Mouse (Mus musculus) retina, adult 2 months (tissue): ENCODE data around the gene D1Ertd622e.

Experiments
- DNase-seq: peaks from one replicate; pipeline ENCODE4 v3.0.0-alpha.2; 2012; ENCODE audit warnings: low read depth, low spot score

D1Ertd622e gene

GRCm38 (mm10) chr1:97580270-97580669 lies 81.6 kb downstream of the D1Ertd622e start:
- DNase-seq, result no peak

GRCm38 (mm10) chr1:97578025-97578417 lies 83.9 kb downstream of the D1Ertd622e start:
- DNase-seq, result no peak

- DNase-seq, result no peak
Observed at GRCm38 (mm10) chr1:97577062-97578024, 84.5 kb downstream of the D1Ertd622e start.

- no peak for DNase-seq
Observed at GRCm38 (mm10) chr1:97576576-97576975, 85.3 kb downstream of the D1Ertd622e start.

GRCm38 (mm10) chr1:97570814-97571213 lies 91.1 kb downstream of the D1Ertd622e start:
- DNase-seq, result no peak

GRCm38 (mm10) chr1:97567956-97568355 lies 93.9 kb downstream of the D1Ertd622e start:
- DNase-seq, result no peak

GRCm38 (mm10) chr1:97564641-97565040 lies 97.2 kb downstream of the D1Ertd622e start:
- no peak for DNase-seq

- no peak for DNase-seq
Observed at GRCm38 (mm10) chr1:97562867-97563266, 99.0 kb downstream of the D1Ertd622e start.
